Mouse (Mus musculus) embryonic fibroblast, embryonic 13.5 days (primary cell): ENCODE measurements at regions not wholly inside any gene's neighbourhood (a gene's known extent, or its start where the extent isn't known, plus 50 kb on each side); places are given as distances from the start of the nearest gene placed in this dataset.

ENCODE experiments used
- H3K27ac ChIP-seq: 2 replicates; pipeline ENCODE4 v1.5.1; 2012; ENCODE audit warnings: low read length, control low read depth, inconsistent platforms; ENCODE audit not compliant: insufficient read depth
- H3K4me1 ChIP-seq: 2 replicates; pipeline ENCODE4 v1.6.1; 2011; ENCODE audit warnings: low read length; ENCODE audit not compliant: control insufficient read depth, insufficient read depth
- H3K4me3 ChIP-seq: 2 replicates; pipeline ENCODE4 v1.5.1; 2011; ENCODE audit warnings: mild to moderate bottlenecking, control low read depth, low read length; ENCODE audit not compliant: insufficient read depth
- CTCF ChIP-seq: IDR thresholded peaks from 2 replicates; pipeline ENCODE4 v1.5.1; 2011; ENCODE audit warnings: mild to moderate bottlenecking, control low read depth, low read length, moderate library complexity, borderline replicate concordance; ENCODE audit not compliant: insufficient read depth
- POLR2A ChIP-seq: IDR thresholded peaks from 2 replicates; pipeline ENCODE4 v1.6.1; 2011; ENCODE audit warnings: low read depth, mild to moderate bottlenecking, control low read depth, low read length, moderate library complexity

DNA sequence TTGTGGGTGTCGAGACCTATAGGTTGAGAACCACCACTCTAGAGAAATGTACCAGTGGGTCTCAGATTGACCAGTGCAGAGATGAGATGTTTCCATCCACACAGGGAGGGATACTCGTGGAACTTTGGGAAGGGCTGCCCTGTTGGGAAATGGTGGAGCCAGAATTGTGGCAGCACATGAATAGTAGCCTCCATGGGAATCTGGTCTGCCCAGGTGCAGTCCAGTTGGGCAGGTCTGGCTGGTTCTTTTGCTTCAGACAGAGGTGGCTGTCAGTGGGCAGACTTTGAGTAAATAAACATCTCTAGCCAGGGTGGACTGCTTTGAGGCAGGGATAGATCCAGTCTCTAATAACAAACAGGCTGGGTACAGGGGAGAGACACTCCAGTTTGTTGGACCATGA is 126.0 kb upstream of the Sash1 start:
- H3K27ac ChIP-seq = no peak overlapping the region
- H3K4me1 ChIP-seq = no peaks in the 10 kb centered on the region; the same call in 1 of the 2 replicates
- no peak overlapping the region for H3K4me3 ChIP-seq
- no peak for TF ChIP-seq CTCF
- no peak for TF ChIP-seq POLR2A

DNA sequence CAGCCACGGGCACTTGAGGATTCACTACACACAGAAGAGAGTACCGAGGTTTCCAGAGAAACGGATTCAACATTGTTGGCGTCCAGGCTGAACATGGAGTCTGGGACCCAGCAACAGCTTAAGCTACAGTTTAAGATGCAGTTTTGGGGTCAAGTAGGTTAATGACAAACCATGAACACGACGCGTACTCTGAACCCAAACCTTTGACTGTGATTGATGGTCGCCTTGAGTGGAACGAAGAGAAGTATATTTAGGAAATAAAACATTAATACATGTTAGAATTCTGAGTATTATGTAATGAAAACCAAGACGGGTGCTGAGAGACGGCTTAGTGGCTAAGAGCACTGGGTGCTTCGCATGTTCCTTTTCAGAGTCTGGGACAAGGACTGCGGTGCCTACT is 124.3 kb upstream of the Sash1 start:
- Histone ChIP-seq H3K4me1 (no peaks in the 10 kb centered on the region; the same call in 1 of the 2 replicates), H3K4me3 (no peak overlapping the region), H3K27ac (no peak overlapping the region)
- no peak for TF ChIP-seq CTCF
- no peak for TF ChIP-seq POLR2A

DNA sequence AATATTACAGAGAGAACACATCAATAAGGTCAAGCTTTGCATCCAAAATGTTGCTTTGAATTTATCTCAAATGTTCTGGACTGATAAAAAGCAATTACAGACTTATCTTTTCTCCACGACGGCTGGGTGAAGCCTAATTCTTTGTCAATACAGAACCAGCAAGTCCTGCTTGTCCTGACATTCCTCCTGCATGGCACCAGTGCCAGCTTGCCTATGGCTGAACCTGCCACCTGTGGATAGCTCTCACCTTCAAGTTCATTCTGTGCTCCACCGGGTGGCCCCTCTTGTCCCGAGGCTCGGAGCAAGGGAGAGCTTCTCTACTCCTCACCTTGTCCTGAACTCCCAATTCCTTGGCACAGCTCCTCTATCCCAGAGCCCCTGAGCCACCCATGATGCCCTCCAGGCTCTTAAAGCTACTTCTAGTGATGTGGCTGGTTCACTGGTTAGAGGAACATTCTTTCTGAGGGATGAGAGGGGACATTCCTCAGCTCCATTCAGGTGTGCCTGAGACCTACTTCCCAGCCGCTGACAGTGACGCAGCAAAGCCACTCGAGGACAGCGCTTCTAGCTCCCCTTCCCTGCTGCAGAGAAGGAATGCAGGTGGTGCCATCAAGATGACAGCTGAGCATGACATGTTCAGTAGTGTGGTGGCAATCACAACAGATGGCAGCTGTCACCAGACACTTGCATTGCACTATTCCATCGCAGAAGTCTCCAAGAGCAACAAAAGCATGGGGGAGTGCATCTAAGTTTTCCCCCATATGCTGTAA is 119.5 kb upstream of the Sash1 start:
- TF ChIP-seq CTCF (no peak), POLR2A (no peak)
- Histone ChIP-seq H3K27ac (no peak overlapping the region), H3K4me1 (no peaks in the 10 kb centered on the region), H3K4me3 (no peak overlapping the region)

DNA sequence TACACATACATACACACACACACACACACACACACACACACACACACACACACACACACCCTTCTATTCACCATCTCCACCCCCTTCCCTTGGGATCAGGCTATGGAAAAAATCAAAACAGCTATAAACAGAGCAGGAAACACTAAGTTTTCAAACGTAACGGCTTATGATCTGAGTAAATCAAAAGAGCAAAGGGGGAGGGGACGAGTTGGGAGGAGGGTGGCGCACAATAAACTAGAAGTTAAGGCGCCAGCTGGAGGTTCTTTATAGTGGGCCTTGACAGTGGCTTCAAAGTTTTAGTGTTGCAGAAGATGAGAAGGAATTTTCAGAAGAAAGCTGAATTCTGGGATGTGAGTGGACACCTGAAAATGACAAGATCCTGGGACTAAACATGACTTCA is 116.4 kb upstream of the Sash1 start:
- H3K27ac ChIP-seq = no peak overlapping the region
- TF ChIP-seq CTCF = no peak
- TF ChIP-seq POLR2A = no peak
- no peak overlapping the region for H3K4me3 ChIP-seq
- peaks cover 6% of the 10 kb centered on the region for H3K4me1 ChIP-seq

DNA sequence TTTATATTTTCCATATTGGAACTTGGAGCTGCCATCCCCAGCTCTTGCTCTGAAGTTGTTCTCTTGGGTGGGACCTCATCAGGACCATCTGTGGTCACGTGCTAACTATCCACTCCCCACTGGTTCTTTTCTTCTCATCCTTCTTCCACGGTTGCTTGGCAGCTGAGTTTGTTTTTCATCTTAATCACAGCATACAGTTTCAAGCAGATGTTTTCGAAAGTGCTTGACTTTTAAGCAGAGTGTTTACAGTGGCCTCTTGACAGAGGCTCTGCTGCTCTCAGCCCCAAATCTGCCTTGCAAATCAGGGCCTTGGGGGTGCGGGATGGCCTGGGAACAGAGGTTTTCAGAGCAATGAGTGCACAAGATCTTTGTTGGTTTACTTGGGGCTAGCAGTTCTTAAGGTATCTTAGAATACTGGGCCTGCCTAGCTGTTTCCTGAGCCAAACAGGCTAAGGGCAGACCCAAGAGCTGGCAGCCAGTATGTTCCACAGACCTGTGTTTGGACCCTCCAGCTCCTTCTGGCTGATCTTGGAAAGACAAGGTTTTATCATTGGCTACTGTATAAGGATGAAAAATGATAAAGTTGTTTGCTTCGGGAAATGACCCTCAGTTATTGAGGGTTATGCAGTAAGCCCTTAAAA is 113.0 kb upstream of the Sash1 start:
- no peak for TF ChIP-seq CTCF
- no peak for TF ChIP-seq POLR2A

DNA sequence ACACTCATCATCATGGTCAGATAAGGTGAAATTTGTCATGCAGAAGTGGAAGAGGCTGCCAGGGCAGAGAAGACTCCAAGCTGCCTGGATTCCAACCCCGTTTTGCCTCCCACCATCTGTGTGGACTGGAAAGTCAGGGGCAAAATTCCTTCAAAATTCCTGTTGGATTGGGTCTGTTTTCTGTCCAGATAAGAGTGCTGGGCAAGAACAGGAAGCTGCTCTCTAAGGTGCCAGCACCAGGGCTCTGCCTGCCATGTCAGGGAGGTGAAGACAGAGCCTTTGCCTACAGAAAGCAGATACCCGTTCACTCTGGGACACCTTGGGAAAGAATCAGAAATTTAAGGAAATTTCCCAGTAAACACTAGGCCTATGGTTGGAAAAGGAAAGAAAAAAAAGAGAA is 112.5 kb upstream of the Sash1 start:
- H3K4me3 ChIP-seq = no peak overlapping the region
- H3K27ac ChIP-seq = peak overlapping the region; percentile 37; the same call in 1 of the 2 replicates
- TF ChIP-seq POLR2A = no peak
- no peak for TF ChIP-seq CTCF
- peaks cover 6% of the 10 kb centered on the region for H3K4me1 ChIP-seq

More for the DNA sequence above, 113.0 kb upstream of the Sash1 start:
- H3K4me3 ChIP-seq = no peak overlapping the region
- peaks cover 6% of the 10 kb centered on the region for H3K4me1 ChIP-seq
- H3K27ac ChIP-seq = peak overlapping the region; percentile 37; the same call in 1 of the 2 replicates

DNA sequence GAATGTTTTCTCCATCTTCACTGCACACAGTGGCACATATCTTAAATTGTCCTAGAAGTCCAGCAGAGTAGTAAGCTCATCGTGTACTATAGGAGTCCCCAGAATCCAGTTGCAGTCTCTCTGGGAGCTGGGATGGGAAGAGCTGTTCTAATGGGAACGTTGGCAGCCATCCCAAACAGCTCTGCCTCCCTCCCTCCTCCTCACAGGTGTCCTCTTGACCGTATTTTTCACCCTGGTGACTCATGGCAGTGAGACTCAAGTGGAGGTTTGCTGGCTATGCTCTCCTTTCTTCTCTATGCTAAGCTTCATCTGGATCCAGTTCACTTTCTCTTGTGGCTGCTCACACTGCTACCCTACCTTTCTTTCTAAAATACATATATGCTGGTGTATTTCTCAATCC is 109.2 kb upstream of the Sash1 start:
- peaks cover 6% of the 10 kb centered on the region for H3K4me1 ChIP-seq
- TF ChIP-seq CTCF (no peak), POLR2A (no peak)
- H3K27ac ChIP-seq = no peak overlapping the region
- H3K4me3 ChIP-seq = no peak overlapping the region

DNA sequence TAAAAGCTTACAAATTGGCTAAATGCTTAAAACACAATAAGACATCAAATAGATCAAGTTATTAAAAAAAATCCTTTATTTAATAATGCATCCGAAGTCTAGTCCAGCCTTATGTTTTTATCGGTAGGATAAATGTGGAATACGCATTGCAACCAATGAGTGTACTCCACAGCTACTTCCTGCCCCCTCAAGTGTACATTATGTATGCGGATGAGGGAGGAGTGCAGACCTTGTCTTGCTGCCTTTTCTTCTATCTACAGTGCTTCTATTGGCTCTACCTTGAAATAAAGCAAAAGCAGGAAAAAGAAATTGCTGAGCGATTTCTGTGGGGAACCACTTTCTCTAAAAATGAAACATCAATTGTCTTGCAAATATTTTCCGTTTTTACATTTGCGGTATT is 100.5 kb upstream of the Sash1 start:
- no peaks in the 10 kb centered on the region for H3K4me1 ChIP-seq
- no peak for TF ChIP-seq CTCF
- TF ChIP-seq POLR2A = no peak
- H3K27ac ChIP-seq = no peak overlapping the region
- H3K4me3 ChIP-seq = no peak overlapping the region

DNA sequence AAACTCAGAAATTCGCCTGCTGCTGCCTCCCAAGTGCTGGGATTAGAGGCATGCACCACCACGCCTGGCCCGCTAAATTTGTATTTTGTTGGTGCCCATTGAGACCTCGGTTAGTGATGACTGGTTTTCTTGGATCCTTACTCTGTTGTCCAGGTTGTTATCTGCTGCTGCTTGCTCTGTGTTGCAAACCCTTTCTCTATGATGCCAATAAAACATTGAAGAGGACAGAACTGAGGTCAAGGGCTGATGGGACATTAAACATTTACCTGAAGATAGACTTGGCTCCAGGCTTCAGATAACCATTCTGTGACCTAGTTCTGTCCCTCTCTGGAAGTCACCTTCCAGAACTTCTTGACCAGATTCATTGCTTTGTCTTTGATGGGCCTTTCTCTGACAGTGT is 97.5 kb upstream of the Sash1 start:
- Histone ChIP-seq H3K4me1 (peaks cover 3% of the 10 kb centered on the region; the same call in 1 of the 2 replicates), H3K27ac (no peak overlapping the region), H3K4me3 (no peak overlapping the region)
- TF ChIP-seq POLR2A = no peak
- no peak for TF ChIP-seq CTCF

DNA sequence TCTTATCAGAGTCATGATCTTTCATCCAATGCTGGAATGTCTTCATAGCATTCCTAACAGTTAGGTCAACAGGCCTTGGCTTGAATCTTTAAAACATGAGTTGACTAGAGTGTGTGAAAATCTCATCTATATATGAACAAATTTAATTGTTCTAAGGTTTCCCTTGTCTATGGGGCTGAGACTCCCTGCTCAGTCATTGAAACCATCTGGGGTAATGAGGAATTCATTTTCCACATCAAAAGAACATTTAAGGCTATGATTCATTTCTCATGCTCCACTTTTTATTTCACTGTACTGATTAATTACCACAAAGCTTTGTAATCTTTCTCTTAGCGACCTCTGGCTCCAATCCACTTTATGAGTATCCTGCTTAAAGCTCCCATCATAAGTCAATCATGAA is 94.7 kb upstream of the Sash1 start:
- no peak for TF ChIP-seq CTCF
- no peak for TF ChIP-seq POLR2A
- Histone ChIP-seq H3K27ac (peak overlapping the region; percentile 88), H3K4me3 (no peak overlapping the region), H3K4me1 (peaks cover 3% of the 10 kb centered on the region; the same call in 1 of the 2 replicates)
